Mouse (Mus musculus): ENCODE results near the gene Parvg.

DNA sequence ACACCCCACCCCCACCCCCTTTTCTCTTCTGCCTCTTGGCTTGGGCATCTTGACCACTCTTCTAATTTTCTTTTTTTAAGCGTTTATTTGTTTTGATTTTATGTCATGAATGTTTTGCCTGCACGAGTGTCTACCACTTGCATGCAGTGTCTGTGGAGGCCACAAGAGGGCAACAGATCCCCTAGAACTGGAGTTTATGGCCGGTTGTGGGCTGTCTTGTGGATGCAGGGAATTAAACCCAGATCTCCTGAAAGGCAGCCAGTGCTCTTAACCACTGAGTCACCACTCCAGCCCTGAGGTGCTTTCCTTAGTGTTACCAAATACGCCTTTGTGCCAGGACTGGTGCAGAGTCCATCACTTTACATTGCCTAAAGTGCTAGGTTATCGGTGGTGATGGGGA lies 39.8 kb upstream of the Parvg start:
- TF ChIP-seq CTCF (IDR thresholded peaks at IDR 0.05; ENCODE audit: extremely low read depth, insufficient read depth, low read length): peak; percentile 63
- no peak for TF ChIP-seq POLR2A (IDR thresholded peaks at IDR 0.05; ENCODE audit: extremely low read depth, insufficient read depth, low read length)

Measured in cortical plate, adult 2 months (tissue).